Mouse (Mus musculus) T-helper 17 cell (primary cell): ENCODE measurements around the gene Trmt10b.

Experiments used
- in situ Hi-C, 2 experiments: fragments of 300-600 bp; cut with MboI, MseI; formaldehyde crosslinking; loops; 1 replicate in 1 of 2; 2 replicates in 1 of 2; pipeline ENCODE4 v1.15.1; 2025; ENCODE audit warnings: high pct_unique_total_duplicates in 2 of 2

Trmt10b gene

DNA sequence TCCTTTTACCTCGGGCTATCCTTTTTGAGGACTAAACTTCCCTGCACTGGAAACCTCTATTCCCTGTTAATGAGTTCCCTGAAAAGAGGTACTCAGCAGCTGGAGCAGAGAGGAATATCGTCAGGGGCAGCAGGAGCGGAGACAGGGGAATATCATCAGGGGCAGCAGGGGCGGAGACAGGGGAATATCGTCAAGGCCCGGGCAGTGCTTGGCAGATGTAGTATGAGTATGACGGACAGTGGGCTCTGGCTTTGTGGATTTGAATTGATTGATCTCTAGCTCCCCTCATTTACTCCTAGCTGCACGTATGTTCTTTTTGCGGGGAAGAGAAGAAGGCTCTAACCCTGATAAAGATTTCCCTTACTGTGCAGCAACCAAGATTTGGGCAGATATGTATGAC, 44.3 kb downstream of the Trmt10b start:
- in situ Hi-C loops = loop anchor here in 1 of 2 experiments (5.0 to 25.0 kb wide), 2 partner anchors 66 to 1154 kb away; partner anchors contain the start of gene Slc25a51

DNA sequence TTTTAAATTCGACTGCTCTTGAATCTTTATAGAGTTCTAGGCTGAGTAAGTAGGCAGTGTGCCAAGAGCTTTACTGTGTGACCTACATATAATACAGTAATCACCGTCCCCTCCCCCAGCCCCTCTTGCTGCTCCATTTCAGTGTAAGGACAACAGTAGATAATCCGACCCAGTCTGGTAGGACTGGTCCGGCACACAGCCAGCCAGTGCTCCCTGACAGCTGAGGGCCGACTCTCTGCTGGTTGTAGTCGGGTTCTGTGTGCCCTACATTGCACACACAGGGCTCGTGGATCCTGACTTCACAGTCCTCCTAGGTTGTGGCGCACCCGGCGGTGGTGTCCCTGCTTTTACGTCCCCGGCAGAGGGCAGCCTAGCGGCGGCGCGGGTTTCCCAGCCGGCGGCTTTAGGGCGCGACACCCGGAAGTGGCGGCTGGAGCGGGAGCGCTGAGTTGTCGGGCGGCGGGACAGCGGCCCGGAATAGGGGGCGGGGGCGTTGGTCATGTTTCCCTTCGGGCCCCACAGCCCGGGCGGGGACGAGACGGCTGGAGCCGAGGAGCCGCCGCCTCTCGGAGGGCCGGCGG, 44.8 kb downstream of the Trmt10b start, which contains the start of gene Dcaf10:
Gene Dcaf10, plus strand, starts transcription at position 433 of the 581 bp plus-strand sequence.
- in situ Hi-C loops = loop anchor here in 1 of 2 experiments (5.0 to 25.0 kb wide), 2 partner anchors 66 to 1154 kb away; partner anchors contain the start of gene Slc25a51

DNA sequence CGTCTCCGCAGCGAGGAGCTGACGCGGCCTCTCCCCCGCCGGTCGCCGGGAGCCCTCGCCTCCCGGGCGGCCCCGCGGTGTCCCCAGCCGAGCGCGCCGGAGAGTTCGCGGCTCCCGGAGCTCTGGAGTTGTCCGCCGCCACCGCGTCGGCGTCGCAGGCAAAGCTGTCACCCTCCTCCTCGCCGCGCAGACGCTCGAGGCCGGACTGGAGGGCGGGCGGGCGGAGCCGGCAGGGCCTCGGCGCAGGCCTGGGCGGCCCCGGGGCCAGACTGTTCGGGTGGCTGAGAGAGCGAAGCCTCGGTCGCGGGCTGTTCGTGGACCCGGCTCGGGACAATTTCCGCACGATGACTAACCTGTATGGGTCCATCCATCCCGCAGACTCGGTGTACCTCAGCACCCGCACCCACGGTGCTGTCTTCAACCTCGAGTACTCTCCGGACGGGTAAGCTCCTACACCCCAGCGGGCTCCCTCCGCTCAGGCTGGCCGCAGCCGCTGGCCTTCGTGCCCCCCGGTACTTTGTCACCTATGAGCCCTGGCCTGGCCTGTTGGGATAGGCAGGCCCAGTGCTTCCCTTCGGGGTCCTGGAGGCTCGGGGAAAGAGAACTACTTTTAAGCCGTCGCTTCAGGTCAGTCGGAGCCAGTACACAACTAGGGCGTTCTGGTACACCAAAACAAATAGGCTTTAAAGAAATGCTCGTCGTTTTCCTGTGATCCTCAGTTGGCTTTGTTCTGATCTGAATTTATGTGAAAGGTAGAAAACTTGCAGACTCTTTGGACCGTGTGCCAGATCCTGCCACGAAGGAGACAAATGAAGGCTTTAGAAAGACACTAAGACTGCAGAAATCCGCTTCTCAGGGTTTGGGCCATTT, 45.6 kb downstream of the Trmt10b start, which contains the start of gene Exosc3:
Gene Exosc3, minus strand, starts transcription at position 447 of the 870 bp plus-strand sequence.
- in situ Hi-C loops = loop anchor here in 1 of 2 experiments (5.0 to 25.0 kb wide), 2 partner anchors 65 to 1155 kb away; partner anchors contain the start of gene Slc25a51

- in situ Hi-C loops = loop anchor here in 1 of 2 experiments (25.0 kb wide), 1 partner anchor 806 kb away; no protein-coding TSS in a partner anchor
Measured at GRCm38 (mm10) chr4:45356653-45357052, 59.7 kb downstream of the Trmt10b start.
